Mouse (Mus musculus) small intestine, adult 10 weeks (tissue): ENCODE measurements around the gene Ddx55. TPM values are rescaled to one million over a fixed set of nuclear protein-coding genes. Genes with fewer than 3 reads are reported as not detected.

Source experiments
- polyA plus RNA-seq: library from polyadenylated mRNA; stranded (reverse); fragments of 350-450 nt; fragmentation: Illumina TruSeq; extraction: RNeasy Lipid Tissue Mini Kit (QIAGEN cat#74804); gene quantifications from one replicate; pipeline ENCODE4 v1.2.3, GENCODE M21; 2014; ENCODE audit warnings: low replicate concordance

Ddx55 gene
- 12.3 TPM for polyA plus RNA-seq

DNA sequence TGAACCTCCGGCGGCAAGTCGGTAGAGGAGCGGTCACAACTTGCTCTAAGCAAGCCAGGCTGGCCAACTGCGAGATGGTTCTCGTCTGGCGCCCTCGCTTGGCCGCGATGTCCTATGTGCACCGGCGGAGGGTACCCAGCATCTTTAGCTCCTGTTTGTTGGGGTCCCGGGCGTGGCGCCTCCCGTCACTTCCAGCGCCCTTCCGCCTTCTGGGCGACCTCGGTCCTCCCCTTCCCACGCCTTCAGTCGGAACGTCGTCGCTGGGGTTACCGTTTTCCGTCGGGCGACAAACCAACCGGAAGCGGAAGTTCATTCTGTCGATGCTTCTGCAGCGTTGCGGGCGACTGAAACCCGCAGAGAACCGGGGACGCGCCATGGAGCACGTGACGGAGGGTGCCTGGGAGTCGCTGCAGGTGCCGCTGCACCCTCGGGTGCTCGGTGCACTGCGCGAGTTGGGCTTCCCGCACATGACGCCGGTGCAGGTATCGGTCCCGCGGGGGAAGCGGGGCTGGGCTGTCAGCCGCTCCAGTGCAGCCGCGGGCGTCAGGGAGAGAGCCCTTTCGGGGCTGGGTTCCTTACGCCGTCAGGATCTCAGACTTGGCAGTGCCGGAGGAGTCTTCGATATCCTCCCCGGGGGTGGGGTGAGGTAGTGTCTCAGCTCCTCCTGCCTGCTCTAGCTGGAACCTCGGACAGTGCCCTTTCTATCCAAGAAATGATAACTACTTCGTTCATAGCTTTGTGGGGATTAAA is at the start of gene Ddx55:
Ddx55 (plus strand) TSS at position 307 of the 750 bp plus-strand sequence.

DNA sequence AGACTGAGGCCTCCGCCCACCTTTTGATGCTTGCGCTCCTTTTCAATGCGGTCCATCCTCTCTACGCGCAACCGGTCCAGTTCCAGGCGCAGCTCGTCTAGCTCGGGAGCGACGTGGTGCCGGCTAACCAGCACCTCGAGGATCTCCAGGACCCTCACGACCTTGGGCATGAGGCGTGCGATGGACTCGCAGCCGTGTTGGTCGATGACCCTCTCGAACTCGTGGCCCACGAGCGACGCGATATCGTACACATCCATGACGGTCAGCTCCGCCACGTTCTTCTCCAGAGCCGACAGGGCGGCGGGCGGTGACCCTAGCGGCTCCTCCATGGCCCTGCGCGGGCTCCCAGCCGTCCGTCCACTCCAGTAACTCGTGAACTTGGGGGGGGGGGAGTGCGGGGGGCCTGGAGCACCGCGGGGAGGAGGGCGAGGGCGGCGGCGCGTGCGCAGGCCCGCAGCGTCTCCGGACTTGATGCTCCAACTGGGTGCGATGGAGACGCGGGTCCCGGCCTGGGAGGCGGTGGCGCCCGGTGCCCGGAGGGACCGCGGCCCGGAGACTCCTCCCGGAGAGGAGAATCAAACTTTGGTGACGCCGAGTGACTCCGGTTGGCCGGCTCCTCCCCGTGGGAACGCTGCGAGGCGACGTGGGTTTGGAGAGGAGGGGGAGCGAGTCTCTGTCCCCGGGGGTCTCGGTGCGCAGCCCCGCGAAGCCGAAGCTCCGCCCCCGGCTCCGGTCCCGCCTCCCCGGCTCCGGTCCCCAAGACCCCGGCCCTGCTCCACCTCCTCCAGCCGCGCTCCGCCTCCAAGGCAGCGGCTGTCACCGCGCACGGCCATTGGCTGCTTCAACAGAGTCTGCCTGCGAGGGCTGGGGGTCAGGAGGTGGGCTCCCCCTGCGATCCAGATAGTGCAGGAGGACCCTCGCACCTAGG is 21.7 kb upstream of the Ddx55 start, which contains the start of gene Rilpl1:
Rilpl1 (minus strand) TSS at position 737 of the 928 bp plus-strand sequence.

DNA sequence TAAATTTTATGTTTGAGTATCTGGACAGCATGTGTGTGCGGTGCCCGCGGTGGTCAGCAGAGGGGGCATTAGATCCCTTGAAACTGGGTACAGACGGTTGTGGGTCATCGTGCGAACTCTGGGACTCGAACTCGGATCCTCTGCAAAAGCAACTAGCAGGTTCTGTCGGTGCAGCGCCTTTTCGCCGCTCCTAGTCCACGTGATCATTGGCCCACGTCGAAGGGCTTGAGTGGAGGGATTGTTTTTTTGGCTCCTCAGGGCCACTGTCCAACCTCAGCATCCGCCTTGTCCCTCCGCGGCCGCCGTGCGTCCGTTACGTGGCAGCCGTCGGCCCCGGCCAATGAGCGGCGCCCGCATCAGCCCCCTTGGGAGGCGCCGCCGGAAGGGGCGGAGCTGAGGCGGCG is 12.3 kb upstream of the Ddx55 start, which contains the start of gene Tmed2:
Tmed2 (plus strand) TSS at position 313 of the 404 bp plus-strand sequence.

DNA sequence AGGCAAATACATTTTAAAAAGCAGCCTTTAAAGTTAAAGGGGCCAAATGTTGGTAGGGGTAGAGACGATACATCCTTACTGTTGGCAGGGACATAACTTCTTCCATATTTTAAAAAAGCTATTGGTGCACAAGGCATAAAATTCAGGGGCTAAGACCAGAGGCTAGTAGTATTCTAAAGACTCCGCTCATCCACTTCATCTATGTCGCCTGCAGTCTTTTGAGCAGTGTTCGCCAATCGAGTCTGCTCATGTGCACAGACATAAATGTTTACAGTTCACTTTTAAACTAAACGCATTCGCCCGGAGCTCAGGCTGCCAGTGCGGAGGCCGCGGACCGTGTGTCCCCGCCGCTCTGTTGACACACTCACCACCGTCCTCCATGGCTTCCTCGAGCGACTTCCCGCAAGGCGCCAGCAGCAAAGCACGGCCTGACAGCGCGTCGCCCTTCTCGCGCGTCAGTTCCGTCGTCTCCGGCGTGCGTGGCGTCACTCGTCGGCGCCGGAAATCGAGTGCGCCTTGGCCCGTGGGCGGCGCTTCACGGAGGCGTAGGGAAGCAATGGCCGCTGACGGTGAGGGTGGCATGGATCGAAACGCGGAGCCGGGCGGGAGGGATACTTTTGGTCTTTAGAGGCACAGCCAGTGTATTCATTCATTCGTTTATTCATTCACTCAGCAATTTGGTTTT is 26.1 kb downstream of the Ddx55 start, which contains the start of the genes Eif2b1 and Gtf2h3:
Eif2b1 (minus strand) TSS at position 499 of the 685 bp plus-strand sequence.
Gtf2h3 (plus strand) TSS at position 508 of the 685 bp plus-strand sequence.

Other genes starting within 250 kb of the Ddx55 start
- gene Mphosph9, start 224.9 kb upstream of the Ddx55 start, polyA plus RNA-seq = 5.5 TPM
- gene 2810006K23Rik, start 224.8 kb upstream of the Ddx55 start, polyA plus RNA-seq = 8.9 TPM
- 95.1 TPM for gene Cdk2ap1, start 189.8 kb upstream of the Ddx55 start, polyA plus RNA-seq
- 76.9 TPM for gene Sbno1, start 126.9 kb upstream of the Ddx55 start, polyA plus RNA-seq
- 63.4 TPM for gene Kmt5a, start 112.9 kb upstream of the Ddx55 start, polyA plus RNA-seq
- gene Rilpl2, start 74.5 kb upstream of the Ddx55 start, polyA plus RNA-seq = 0.63 TPM
- gene Snrnp35, start 69.7 kb upstream of the Ddx55 start, polyA plus RNA-seq = 0.41 TPM
- gene Rilpl1, start 21.5 kb upstream of the Ddx55 start, polyA plus RNA-seq = 1.7 TPM
- gene Tmed2, start 12.2 kb upstream of the Ddx55 start, polyA plus RNA-seq = 1,195 TPM
- 24.4 TPM for gene Eif2b1, start 26.3 kb downstream of the Ddx55 start, polyA plus RNA-seq
- gene Gtf2h3, start 26.3 kb downstream of the Ddx55 start, polyA plus RNA-seq = 2.5 TPM
- 83.5 TPM for gene Atp6v0a2, start 75.7 kb downstream of the Ddx55 start, polyA plus RNA-seq
- gene Dnah10, start 172.2 kb downstream of the Ddx55 start, polyA plus RNA-seq = not detected